Mouse (Mus musculus) CH12.LX (cell line): Measurements from ENCODE around the gene Specc1l. TPM values are rescaled to one million over a fixed set of nuclear protein-coding genes. Genes with fewer than 3 reads are reported as not detected.

Experiments used
- DNase-seq: peaks from one replicate; pipeline ENCODE4 v3.0.0-alpha.2; 2013; ENCODE audit errors: extremely low read depth
- H3K27ac ChIP-seq: 2 replicates; pipeline ENCODE4 v1.5.1; 2012; ENCODE audit warnings: low read depth, mild to moderate bottlenecking, control low read depth, moderate library complexity; ENCODE audit not compliant: insufficient read depth
- H3K27me3 ChIP-seq: replicated peaks from 2 replicates; pipeline ENCODE3; 2012; ENCODE audit warnings: inconsistent platforms
- H3K36me3 ChIP-seq, 2 experiments: replicated peaks in 1 of 2; 2 replicates each; pipeline versions ENCODE3 to v1.6.1; 2012; ENCODE audit warnings: inconsistent platforms in 1 of 2, low read length in 1 of 2, mild to moderate bottlenecking in 1 of 2, mixed read lengths in 1 of 2, moderate library complexity in 1 of 2; ENCODE audit not compliant: control insufficient read depth in 1 of 2, insufficient read depth in 1 of 2
- H3K4me1 ChIP-seq, 2 experiments: 2 replicates each; pipeline ENCODE4 v1.6.1; 2012; ENCODE audit warnings: inconsistent platforms in 1 of 2, moderate library complexity in 1 of 2; ENCODE audit not compliant: insufficient read depth in 2 of 2, control insufficient read depth in 1 of 2
- H3K4me2 ChIP-seq: 2 replicates; pipeline ENCODE4 v1.6.1; 2012; ENCODE audit warnings: low read depth, mild to moderate bottlenecking, control low read depth; ENCODE audit not compliant: poor library complexity, insufficient read depth, severe bottlenecking
- H3K4me3 ChIP-seq, 3 experiments: fragments of 150-350 bp in 1 of 3; sonication (generic) in 1 of 3; replicated peaks in 1 of 3; 2 replicates each; pipeline versions ENCODE3 to v1.5.1; 2011 to 2012; ENCODE audit warnings: low read depth in 2 of 3, low read length in 2 of 3, mild to moderate bottlenecking in 2 of 3, moderate library complexity in 2 of 3, control low read depth in 1 of 3, improper control_type of control experiment in 1 of 3, inconsistent platforms in 1 of 3, mixed read lengths in 1 of 3; ENCODE audit not compliant: poor library complexity in 1 of 3
- H3K79me2 ChIP-seq: replicated peaks from 2 replicates; pipeline ENCODE4 v1.6.1; 2012; ENCODE audit warnings: mild to moderate bottlenecking, moderate library complexity; ENCODE audit not compliant: control insufficient read depth, poor library complexity, insufficient read depth, severe bottlenecking; ENCODE audit errors: extremely low read depth
- H3K9ac ChIP-seq: 2 replicates; pipeline ENCODE4 v1.6.1; 2012; ENCODE audit warnings: low read depth, mild to moderate bottlenecking, control low read depth, moderate library complexity; ENCODE audit not compliant: insufficient read depth
- H3K9me3 ChIP-seq: replicated peaks from 2 replicates; pipeline ENCODE3; 2012; ENCODE audit warnings: low read length, inconsistent platforms, mixed read lengths
- BHLHE40 ChIP-seq: IDR thresholded peaks from 2 replicates; pipeline ENCODE4 v1.6.1; 2011; ENCODE audit warnings: mild to moderate bottlenecking, low read depth, low read length, improper control_type of control experiment
- CHD1 ChIP-seq: IDR thresholded peaks from 2 replicates; pipeline ENCODE4 v1.6.1; 2012; ENCODE audit warnings: low read depth, low read length, improper control_type of control experiment, inconsistent platforms
- CHD2 ChIP-seq: IDR thresholded peaks from 2 replicates; pipeline ENCODE4 v1.6.1; 2011; ENCODE audit warnings: low read length, improper control_type of control experiment
- CTCF ChIP-seq, 2 experiments: IDR thresholded peaks in 1 of 2; conservative IDR thresholded peaks in 1 of 2; 2 replicates each; pipeline ENCODE4 v1.5.1; 2011 to 2012; ENCODE audit warnings: low read depth in 2 of 2, low read length in 2 of 2, improper control_type of control experiment in 1 of 2, inconsistent platforms in 1 of 2, mild to moderate bottlenecking in 1 of 2, moderate library complexity in 1 of 2
- E2F4 ChIP-seq: IDR thresholded peaks from 2 replicates; pipeline ENCODE4 v1.6.1; 2011; ENCODE audit warnings: low read depth, low read length, improper control_type of control experiment; ENCODE audit not compliant: insufficient replicate concordance
- ELF1 ChIP-seq: IDR thresholded peaks from 2 replicates; pipeline ENCODE4 v1.6.1; 2014; ENCODE audit warnings: low read depth, mild to moderate bottlenecking, inconsistent platforms, low read length, improper control_type of control experiment
- ETS1 ChIP-seq: conservative IDR thresholded peaks from 2 replicates; pipeline ENCODE4 v1.6.1; 2012; ENCODE audit warnings: low read depth, mild to moderate bottlenecking, inconsistent platforms, low read length, improper control_type of control experiment, moderate library complexity
- GABPA ChIP-seq: IDR thresholded peaks from 2 replicates; pipeline ENCODE4 v1.6.1; 2012; ENCODE audit warnings: low read depth, low read length, improper control_type of control experiment, inconsistent platforms; ENCODE audit not compliant: insufficient replicate concordance
- IRF4 ChIP-seq: IDR thresholded peaks from 2 replicates; pipeline ENCODE4 v1.6.1; 2014; ENCODE audit warnings: low read depth, mild to moderate bottlenecking, inconsistent platforms, low read length, improper control_type of control experiment
- MAFK ChIP-seq: IDR thresholded peaks from 2 replicates; pipeline ENCODE4 v1.6.1; 2011; ENCODE audit warnings: low read length, improper control_type of control experiment; ENCODE audit not compliant: insufficient replicate concordance
- MAX ChIP-seq: IDR thresholded peaks from 2 replicates; pipeline ENCODE4 v1.6.1; 2011; ENCODE audit warnings: low read length, improper control_type of control experiment
- MYC ChIP-seq: IDR thresholded peaks from 2 replicates; pipeline ENCODE4 v1.6.1; 2011; ENCODE audit warnings: low read depth, mild to moderate bottlenecking, improper control_type of control experiment, low read length
- NRF1 ChIP-seq: IDR thresholded peaks from 2 replicates; pipeline ENCODE4 v1.6.1; 2014; ENCODE audit warnings: low read depth, mild to moderate bottlenecking, inconsistent platforms, low read length, improper control_type of control experiment, moderate library complexity
- PAX5 ChIP-seq: IDR thresholded peaks from 2 replicates; pipeline ENCODE4 v1.6.1; 2012; ENCODE audit warnings: low read length, inconsistent platforms, mixed read lengths
- POLR2A ChIP-seq: IDR thresholded peaks from 2 replicates; pipeline ENCODE4 v1.6.1; 2011; ENCODE audit warnings: low read depth, mild to moderate bottlenecking, improper control_type of control experiment, low read length
- RAD21 ChIP-seq: IDR thresholded peaks from 2 replicates; pipeline ENCODE4 v1.6.1; 2011; ENCODE audit warnings: low read depth, mild to moderate bottlenecking, low read length, improper control_type of control experiment, moderate library complexity
- RCOR1 ChIP-seq: conservative IDR thresholded peaks from 2 replicates; pipeline ENCODE4 v1.6.1; 2012; ENCODE audit warnings: low read depth, mild to moderate bottlenecking, inconsistent platforms, low read length, improper control_type of control experiment
- UBTF ChIP-seq: IDR thresholded peaks from 2 replicates; pipeline ENCODE4 v1.6.1; 2012; ENCODE audit warnings: low read depth, mild to moderate bottlenecking, inconsistent platforms, low read length, improper control_type of control experiment, moderate library complexity
- USF2 ChIP-seq: conservative IDR thresholded peaks from 2 replicates; pipeline ENCODE4 v1.6.1; 2011; ENCODE audit warnings: low read depth, low read length, improper control_type of control experiment
- ZC3H11A ChIP-seq: IDR thresholded peaks from 2 replicates; pipeline ENCODE4 v1.6.1; 2012; ENCODE audit warnings: low read depth, mild to moderate bottlenecking, inconsistent platforms, low read length, improper control_type of control experiment
- ZKSCAN1 ChIP-seq: IDR thresholded peaks from 2 replicates; pipeline ENCODE4 v1.6.1; 2012; ENCODE audit warnings: low read depth, inconsistent platforms, low read length, improper control_type of control experiment, borderline replicate concordance
- dilution Hi-C: fragments of 300-500 bp; cut with MboI; formaldehyde crosslinking; loops from 2 replicates; pipeline ENCODE4 v1.14.3; 2020; ENCODE audit warnings: low sequenced_read_pairs; ENCODE audit not compliant: extremely low pct_unique_long_range_greater_than_20kb, extremely low pct_ligation_motif_present
- in situ Hi-C: fragments of 300-500 bp; cut with MboI; formaldehyde crosslinking; loops from 3 replicates; pipeline ENCODE4 v1.14.3; 2019; ENCODE audit warnings: low sequenced_read_pairs, low pct_ligation_motif_present, low pct_unique_long_range_greater_than_20kb, mixed read lengths
- polyA plus RNA-seq: library from polyadenylated mRNA; unstranded; fragments of >175 nt; gene quantifications from 2 replicates; pipeline ENCODE4 v1.2.1, GENCODE M21; 2012; ENCODE audit warnings: low read depth; ENCODE audit not compliant: insufficient read length
- total RNA-seq, 2 experiments: library from RNA; depleted of rRNA; stranded (reverse); fragments of 300-350 nt in 1 of 2; fragments of >200 nt in 1 of 2; gene quantifications; 2 replicates each; pipeline ENCODE4 v1.2.3; 2012 to 2014

Gene Specc1l
- total and polyA plus RNA-seq, 3 experiments = 18.6 to 25.1 (median 21.1) TPM

DNA sequence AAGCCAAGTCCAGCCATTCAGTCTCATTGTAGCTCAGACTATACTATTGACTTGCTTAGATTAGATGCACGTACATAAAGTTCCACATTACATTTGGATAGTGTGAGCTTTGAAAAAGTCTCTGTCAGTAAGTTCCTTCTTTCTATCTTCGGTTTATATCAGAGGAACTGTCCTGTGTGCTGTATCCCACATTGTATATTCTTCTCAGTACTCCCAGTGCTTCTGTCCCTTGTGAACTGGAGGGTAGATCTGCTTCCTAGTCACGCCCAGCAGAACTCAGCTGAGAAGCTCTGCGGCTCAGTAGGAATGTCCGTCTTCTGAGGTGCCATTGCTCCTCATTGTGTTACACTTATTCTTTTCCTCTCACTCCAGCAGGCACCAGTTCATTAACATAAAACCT is 86.7 kb downstream of the Specc1l start:
- Histone ChIP-seq H3K27ac (no peak overlapping the region), H3K4me1 (peaks cover 4 to 66% of the 10 kb centered on the region in 2 experiments), H3K27me3 (no peaks in the 10 kb centered on the region), H3K4me2 (no peak overlapping the region), H3K4me3 (no peak overlapping the region), H3K9me3 (no peaks in the 10 kb centered on the region), H3K9ac (no peak overlapping the region), H3K36me3 (peaks cover 27 to 81% of the 10 kb centered on the region in 2 experiments)
- DNase-seq = no peak
- TF ChIP-seq ETS1 = no peak
- TF ChIP-seq CTCF (conservative IDR thresholded peaks at IDR 0.05 in 1 of 2, IDR thresholded peaks at IDR 0.05 in 1 of 2; ENCODE audit: low read depth in 2 of 2, low read length in 2 of 2) = 0 out of 4 replicates have a peak, but pooled peaks of 1 of the 2 experiments have one; percentile 0
- no peak for TF ChIP-seq BHLHE40
- TF ChIP-seq, all 38 proteins: peak for 1
- no peaks in the 10 kb centered on the region; the same call in 1 of the 2 replicates for H3K79me2 ChIP-seq
- in situ Hi-C loops = no loop called here
- dilution Hi-C loops = no loop called here

DNA sequence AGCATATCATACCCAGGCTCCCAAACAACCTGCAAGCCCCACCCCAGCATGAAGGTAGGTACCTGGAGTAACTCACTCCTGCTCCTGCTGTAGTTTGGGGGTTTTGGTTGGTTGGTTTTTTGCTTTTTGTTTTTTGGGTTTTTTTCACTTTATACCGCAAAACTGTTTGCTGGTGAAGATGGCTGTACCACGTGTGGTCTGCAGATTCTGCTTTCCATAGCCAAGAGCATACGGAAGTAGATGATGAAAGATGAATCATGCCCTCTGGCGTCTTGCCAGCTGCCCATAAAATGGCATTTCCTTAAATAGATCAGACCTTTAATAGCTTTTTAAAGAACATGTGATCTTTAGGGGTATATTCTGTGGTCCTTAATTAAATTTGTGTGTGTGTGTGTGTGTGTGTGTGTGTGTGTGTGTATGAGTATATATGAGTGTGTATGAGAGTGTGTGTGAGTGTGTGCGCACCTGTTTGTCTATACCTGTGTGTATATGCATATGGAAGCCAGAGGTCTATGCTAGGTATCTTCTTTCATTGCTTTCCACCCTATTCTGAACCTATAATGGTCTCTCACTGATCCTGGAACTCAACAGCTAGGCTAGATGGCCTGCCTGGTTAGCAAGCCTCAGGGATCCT is 88.0 kb downstream of the Specc1l start:
- in situ Hi-C loops (no loop called here), dilution Hi-C loops (no loop called here)
- peaks cover 26 to 74% of the 10 kb centered on the region in 2 experiments for H3K36me3 ChIP-seq
- no peak for DNase-seq
- H3K27me3 ChIP-seq = no peaks in the 10 kb centered on the region
- no peak overlapping the region for H3K27ac ChIP-seq
- peaks cover 9 to 68% of the 10 kb centered on the region in 2 experiments for H3K4me1 ChIP-seq
- no peak overlapping the region for H3K4me3 ChIP-seq
- no peak overlapping the region for H3K4me2 ChIP-seq
- H3K9me3 ChIP-seq = no peaks in the 10 kb centered on the region
- no peaks in the 10 kb centered on the region; the same call in 1 of the 2 replicates for H3K79me2 ChIP-seq
- no peak overlapping the region for H3K9ac ChIP-seq
- TF ChIP-seq PAX5 = no peak
- no peak for TF ChIP-seq CTCF (conservative IDR thresholded peaks at IDR 0.05 in 1 of 2, IDR thresholded peaks at IDR 0.05 in 1 of 2; ENCODE audit: low read depth in 2 of 2, low read length in 2 of 2)
- TF ChIP-seq RAD21 = no peak
- no peak for TF ChIP-seq NRF1
- TF ChIP-seq E2F4 = no peak
- no peak for TF ChIP-seq CHD1
- no peak for TF ChIP-seq CHD2
- no peak for TF ChIP-seq RCOR1
- TF ChIP-seq POLR2A = no peak
- no peak for TF ChIP-seq UBTF
- no peak for TF ChIP-seq GABPA
- TF ChIP-seq ZKSCAN1 = no peak
- TF ChIP-seq MAX = no peak
- TF ChIP-seq MYC = no peak
- no peak for TF ChIP-seq ZC3H11A
- no peak for TF ChIP-seq USF2
- TF ChIP-seq IRF4 = no peak
- TF ChIP-seq MAFK = no peak
- TF ChIP-seq ELF1 = no peak
